Mouse (Mus musculus) MEL (cell line): Measurements from ENCODE around the gene Tax1bp1. TPM values are rescaled to one million over a fixed set of nuclear protein-coding genes. Genes with fewer than 3 reads are reported as not detected.

Source experiments
- DNase-seq: peaks from one replicate; pipeline ENCODE4 v3.0.0; 2011; ENCODE audit warnings: low read depth, low spot score
- H3K27ac ChIP-seq: 2 replicates; pipeline ENCODE4 v1.5.1; 2012; ENCODE audit warnings: low read depth, mild to moderate bottlenecking, control low read depth, low read length, moderate library complexity; ENCODE audit not compliant: control insufficient read depth
- H3K27me3 ChIP-seq, 2 experiments: fragments of 150-350 bp in 1 of 2; sonication (generic) in 1 of 2; 2 replicates each; pipeline ENCODE4 v1.6.1; 2012; ENCODE audit warnings: low read length in 2 of 2, mild to moderate bottlenecking in 2 of 2, improper control_type of control experiment in 1 of 2, moderate library complexity in 1 of 2; ENCODE audit not compliant: insufficient read depth in 2 of 2, control insufficient read depth in 1 of 2
- H3K36me3 ChIP-seq, 2 experiments: 2 replicates each; pipeline ENCODE4 v1.6.1; 2012 to 2014; ENCODE audit warnings: low read length in 2 of 2, improper control_type of control experiment in 1 of 2, inconsistent platforms in 1 of 2, mild to moderate bottlenecking in 1 of 2; ENCODE audit not compliant: insufficient read depth in 2 of 2, control insufficient read depth in 1 of 2
- H3K4me1 ChIP-seq, 2 experiments: fragments of 150-350 bp in 1 of 2; sonication (generic) in 1 of 2; 2 replicates each; pipeline ENCODE4 v1.6.1; 2012; ENCODE audit warnings: low read length in 2 of 2, improper control_type of control experiment in 1 of 2, mild to moderate bottlenecking in 1 of 2; ENCODE audit not compliant: insufficient read depth in 2 of 2, control insufficient read depth in 1 of 2
- H3K4me3 ChIP-seq, 2 experiments: fragments of 150-350 bp in 1 of 2; sonication (generic) in 1 of 2; 2 replicates each; pipeline ENCODE4 v1.5.1; 2012; ENCODE audit warnings: low read depth in 2 of 2, low read length in 2 of 2, mild to moderate bottlenecking in 2 of 2, moderate library complexity in 2 of 2, control low read depth in 1 of 2, improper control_type of control experiment in 1 of 2; ENCODE audit not compliant: control insufficient read depth in 1 of 2, insufficient read depth in 1 of 2
- H3K79me2 ChIP-seq: 2 replicates; pipeline ENCODE4 v1.6.1; 2012; ENCODE audit warnings: mild to moderate bottlenecking, low read length, moderate library complexity; ENCODE audit not compliant: control insufficient read depth, poor library complexity, insufficient read depth
- H3K9ac ChIP-seq: 2 replicates; pipeline ENCODE4 v1.6.1; 2012; ENCODE audit warnings: low read depth, mild to moderate bottlenecking, control low read depth, low read length, moderate library complexity; ENCODE audit not compliant: control insufficient read depth, poor library complexity, severe bottlenecking
- H3K9me3 ChIP-seq: fragments of 150-350 bp; sonication (generic); replicated peaks from 2 replicates; pipeline ENCODE4 v1.6.1; 2012; ENCODE audit warnings: mild to moderate bottlenecking, low read length, improper control_type of control experiment, moderate library complexity; ENCODE audit not compliant: insufficient read depth
- CHD2 ChIP-seq: IDR thresholded peaks from 2 replicates; pipeline ENCODE4 v1.6.1; 2011; ENCODE audit warnings: low read length, improper control_type of control experiment
- ETS1 ChIP-seq: IDR thresholded peaks from 2 replicates; pipeline ENCODE4 v1.6.1; 2012; ENCODE audit warnings: low read depth, mild to moderate bottlenecking, inconsistent platforms, low read length, improper control_type of control experiment, moderate library complexity
- GATA1 ChIP-seq: IDR thresholded peaks from 2 replicates; pipeline ENCODE4 v1.6.1; 2011; ENCODE audit warnings: low read depth, low read length, improper control_type of control experiment
- JUND ChIP-seq: IDR thresholded peaks from 2 replicates; pipeline ENCODE4 v1.6.1; 2011; ENCODE audit warnings: low read depth, mild to moderate bottlenecking, improper control_type of control experiment, low read length
- MAX ChIP-seq: IDR thresholded peaks from 2 replicates; pipeline ENCODE4 v1.6.1; 2011; ENCODE audit warnings: low read length, improper control_type of control experiment
- MAZ ChIP-seq: IDR thresholded peaks from 2 replicates; pipeline ENCODE4 v1.6.1; 2012; ENCODE audit warnings: low read depth, mild to moderate bottlenecking, inconsistent platforms, low read length, improper control_type of control experiment
- MEF2A ChIP-seq: IDR thresholded peaks from 2 replicates; pipeline ENCODE4 v1.6.1; 2014; ENCODE audit warnings: low read depth, mild to moderate bottlenecking, inconsistent platforms, low read length, improper control_type of control experiment; ENCODE audit not compliant: poor library complexity, insufficient replicate concordance, severe bottlenecking; ENCODE audit errors: extremely low read depth
- MXI1 ChIP-seq: IDR thresholded peaks from 2 replicates; pipeline ENCODE4 v1.6.1; 2011; ENCODE audit warnings: mild to moderate bottlenecking, low read depth, low read length, improper control_type of control experiment
- MYB ChIP-seq: IDR thresholded peaks from 2 replicates; pipeline ENCODE4 v1.6.1; 2011; ENCODE audit warnings: mild to moderate bottlenecking, low read depth, low read length, improper control_type of control experiment
- MYC ChIP-seq: IDR thresholded peaks from 2 replicates; pipeline ENCODE4 v1.6.1; 2011; ENCODE audit warnings: low read depth, mild to moderate bottlenecking, low read length, improper control_type of control experiment, moderate library complexity
- POLR2AphosphoS2 ChIP-seq: IDR thresholded peaks from 2 replicates; pipeline ENCODE4 v1.6.1; 2011; ENCODE audit warnings: low read length, improper control_type of control experiment
- RCOR1 ChIP-seq: IDR thresholded peaks from 2 replicates; pipeline ENCODE4 v1.6.1; 2012; ENCODE audit warnings: low read depth, mild to moderate bottlenecking, inconsistent platforms, low read length, improper control_type of control experiment
- SMC3 ChIP-seq: IDR thresholded peaks from 2 replicates; pipeline ENCODE4 v1.6.1; 2011; ENCODE audit warnings: low read depth, low read length, improper control_type of control experiment
- TCF12 ChIP-seq: IDR thresholded peaks from 2 replicates; pipeline ENCODE4 v1.6.1; 2014; ENCODE audit warnings: low read depth, mild to moderate bottlenecking, inconsistent platforms, low read length, improper control_type of control experiment, moderate library complexity
- USF1 ChIP-seq: IDR thresholded peaks from 2 replicates; pipeline ENCODE4 v1.6.1; 2014; ENCODE audit warnings: low read depth, mild to moderate bottlenecking, inconsistent platforms, low read length, improper control_type of control experiment, moderate library complexity
- USF2 ChIP-seq, 2 experiments: IDR thresholded peaks; 2 replicates each; pipeline ENCODE4 v1.6.1; 2011 to 2012; ENCODE audit warnings: improper control_type of control experiment in 2 of 2, low read length in 2 of 2, borderline replicate concordance in 1 of 2, inconsistent platforms in 1 of 2, low read depth in 1 of 2, mild to moderate bottlenecking in 1 of 2; ENCODE audit not compliant: insufficient read depth in 1 of 2
- ZC3H11A ChIP-seq: IDR thresholded peaks from 2 replicates; pipeline ENCODE4 v1.6.1; 2012; ENCODE audit warnings: low read depth, mild to moderate bottlenecking, inconsistent platforms, low read length, improper control_type of control experiment
- ZKSCAN1 ChIP-seq: IDR thresholded peaks from 2 replicates; pipeline ENCODE4 v1.6.1; 2012; ENCODE audit warnings: low read depth, mild to moderate bottlenecking, inconsistent platforms, low read length, improper control_type of control experiment, moderate library complexity
- ZMIZ1 ChIP-seq: IDR thresholded peaks from 2 replicates; pipeline ENCODE4 v1.6.1; 2012; ENCODE audit warnings: low read depth, mild to moderate bottlenecking, inconsistent platforms, low read length, improper control_type of control experiment, moderate library complexity
- polyA plus RNA-seq, 2 experiments: library from polyadenylated mRNA; stranded (reverse) in 1 of 2; unstranded in 1 of 2; fragments of >175 nt in 1 of 2; fragments of >200 nt in 1 of 2; gene quantifications; 2 replicates each; pipeline versions ENCODE4 v1.2.1 to v1.2.4; 2012; ENCODE audit warnings: low replicate concordance in 2 of 2, low read depth in 1 of 2; ENCODE audit not compliant: insufficient read length in 2 of 2, insufficient read depth in 1 of 2, missing spikeins in 1 of 2
- total RNA-seq: library from RNA; depleted of rRNA; stranded (reverse); fragments of 300-350 nt; gene quantifications from 2 replicates; pipeline ENCODE4 v1.2.3, GENCODE M21; 2012

Gene Tax1bp1
- total and polyA plus RNA-seq, 3 experiments: 39.8 to 45.6 TPM; not detected in 1

DNA sequence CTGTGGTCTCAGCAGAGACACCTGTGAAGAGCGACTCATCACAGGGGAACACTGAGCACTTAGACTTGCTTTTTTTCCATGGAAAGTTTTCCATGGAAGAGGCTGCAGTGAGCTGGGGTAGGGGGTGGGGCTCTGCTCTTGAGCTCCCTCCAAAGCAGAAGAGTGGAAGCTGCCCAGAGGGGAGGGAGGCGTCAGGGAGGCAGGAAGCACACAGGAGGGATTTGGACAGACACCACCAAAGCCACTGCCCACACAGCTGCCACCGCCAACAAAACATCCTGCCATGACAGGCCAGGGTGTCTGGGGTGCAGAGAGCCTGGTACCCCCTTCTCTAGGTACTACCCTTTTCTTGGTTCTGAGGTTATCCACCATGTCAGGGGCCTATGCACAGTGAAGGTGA lies 61.8 kb downstream of the Tax1bp1 start:
- no peak overlapping the region for H3K27ac ChIP-seq
- H3K4me1 ChIP-seq: no peaks in the 10 kb centered on the region
- DNase-seq: no peak
- TF ChIP-seq USF2 (IDR thresholded peaks at IDR 0.05; ENCODE audit: borderline replicate concordance in 1 of 2, insufficient read depth in 1 of 2, low read depth in 1 of 2, low read length in 2 of 2) (no peak), RCOR1 (no peak), MXI1 (no peak), JUND (no peak)
- no peaks in the 10 kb centered on the region for H3K36me3 ChIP-seq
- H3K9ac ChIP-seq: no peak overlapping the region
- H3K9me3 ChIP-seq: no peaks in the 10 kb centered on the region
- H3K27me3 ChIP-seq: no peaks in the 10 kb centered on the region
- no peak overlapping the region for H3K4me3 ChIP-seq
- H3K79me2 ChIP-seq: no peaks in the 10 kb centered on the region

DNA sequence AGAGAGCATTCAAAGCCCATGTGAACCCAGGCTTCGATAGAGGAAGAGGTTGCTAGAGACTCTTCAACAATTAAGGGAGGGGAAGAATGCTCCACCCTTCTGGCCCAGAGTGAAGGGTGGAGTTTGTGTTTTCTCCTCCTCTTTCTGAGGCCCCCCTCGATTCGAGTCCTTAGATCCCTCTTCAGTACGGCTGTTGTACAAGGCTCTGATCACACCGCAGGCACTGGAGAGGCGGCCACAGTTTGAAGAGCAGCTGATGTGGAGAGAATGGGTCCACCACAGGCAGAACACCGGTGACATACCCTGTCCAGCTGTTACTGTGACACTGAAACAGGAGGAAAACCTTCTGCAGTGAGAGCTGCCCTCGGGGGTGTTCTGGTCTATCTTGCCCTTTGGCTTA lies 62.4 kb downstream of the Tax1bp1 start:
- Histone ChIP-seq H3K9ac (no peak overlapping the region), H3K4me3 (no peak overlapping the region), H3K79me2 (no peaks in the 10 kb centered on the region), H3K27me3 (no peaks in the 10 kb centered on the region), H3K36me3 (no peaks in the 10 kb centered on the region), H3K9me3 (no peaks in the 10 kb centered on the region), H3K27ac (no peak overlapping the region), H3K4me1 (no peaks in the 10 kb centered on the region)
- no peak for TF ChIP-seq MEF2A
- DNase-seq: no peak

DNA sequence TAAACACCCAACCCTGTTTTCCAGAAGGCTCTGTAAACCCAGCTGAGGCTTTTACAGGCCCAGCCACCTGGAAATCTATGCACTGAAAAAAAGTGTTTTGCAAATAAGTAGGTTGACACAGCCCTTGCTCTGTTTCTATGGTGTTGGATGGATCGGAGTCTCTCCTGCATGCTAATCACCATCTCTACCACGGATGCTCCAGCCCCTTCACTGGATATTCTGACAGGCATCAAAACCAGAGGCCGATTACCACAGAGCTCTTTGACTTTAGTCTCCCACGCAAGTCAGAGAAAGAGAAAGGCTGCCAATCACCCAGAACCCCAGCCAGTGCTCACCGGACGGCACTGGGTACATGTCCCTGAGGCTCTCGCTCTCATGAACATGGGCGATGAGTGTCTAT lies 63.5 kb downstream of the Tax1bp1 start:
- Histone ChIP-seq H3K9me3 (no peaks in the 10 kb centered on the region), H3K27ac (no peak overlapping the region), H3K9ac (no peak overlapping the region), H3K36me3 (no peaks in the 10 kb centered on the region), H3K4me3 (no peak overlapping the region), H3K79me2 (no peaks in the 10 kb centered on the region), H3K4me1 (no peaks in the 10 kb centered on the region), H3K27me3 (no peaks in the 10 kb centered on the region)
- no peak for TF ChIP-seq SMC3
- TF ChIP-seq CHD2: no peak
- TF ChIP-seq GATA1: no peak
- DNase-seq: no peak

GRCm38 (mm10) chr6:52778523-52778922 lies 65.0 kb downstream of the Tax1bp1 start:
- Histone ChIP-seq H3K79me2 (no peaks in the 10 kb centered on the region), H3K4me3 (no peak overlapping the region), H3K9me3 (no peaks in the 10 kb centered on the region)
- no peak for TF ChIP-seq SMC3
- TF ChIP-seq ETS1: no peak
- TF ChIP-seq USF1: no peak
- TF ChIP-seq MYB: no peak
- TF ChIP-seq JUND: no peak
- no peak for TF ChIP-seq MYC
- TF ChIP-seq ZC3H11A: no peak
- TF ChIP-seq ZKSCAN1: no peak
- no peak for TF ChIP-seq MAX
- no peak for TF ChIP-seq ZMIZ1
- no peak for TF ChIP-seq TCF12
- TF ChIP-seq POLR2AphosphoS2: no peak
- TF ChIP-seq MAZ: no peak
- TF ChIP-seq RCOR1: no peak
- TF ChIP-seq, all 39 proteins: peak for 0
- Histone ChIP-seq H3K4me1 (no peaks in the 10 kb centered on the region), H3K36me3 (no peaks in the 10 kb centered on the region), H3K27ac (no peak overlapping the region), H3K9ac (no peak overlapping the region), H3K27me3 (no peaks in the 10 kb centered on the region)
- DNase-seq: no peak
